Mouse (Mus musculus) megakaryocyte, embryonic 14.5 days (primary cell): ENCODE data around the gene Ttn.

Experiments used
- FLI1 ChIP-seq: IDR thresholded peaks from 2 replicates; pipeline ENCODE4 v1.6.1; 2012; ENCODE audit warnings: low read length, inconsistent platforms, mixed read lengths
- GATA1 ChIP-seq: IDR thresholded peaks from 3 replicates; pipeline ENCODE4 v1.6.1; 2012; ENCODE audit warnings: mixed read lengths, low read length, inconsistent platforms, borderline replicate concordance

DNA sequence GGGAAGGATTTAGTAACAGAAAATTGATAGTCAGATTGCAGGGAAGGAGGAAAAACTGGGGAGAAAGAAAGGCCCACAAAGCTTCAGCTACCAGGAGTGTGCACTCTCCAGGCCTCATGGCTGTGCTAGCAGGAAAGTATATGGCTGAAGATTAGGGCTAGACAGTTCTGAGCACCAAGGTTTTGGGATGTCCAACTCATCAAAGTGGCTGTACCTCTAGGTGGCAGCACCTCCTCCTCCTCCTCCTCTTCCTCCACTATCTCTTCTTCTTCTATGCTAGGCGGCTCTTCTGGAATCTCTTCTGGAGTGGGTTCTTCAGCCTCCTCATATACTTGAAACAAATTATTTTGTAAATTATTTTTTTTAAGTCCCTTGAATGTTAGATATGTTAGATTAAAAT lies 139.2 kb downstream of the Ttn start:
- TF ChIP-seq GATA1 (no peak), FLI1 (no peak)
